Comparison of ENCODE assay signal across 8 mouse cellular contexts in genomic region chr12:69908511-69908900, GRCm38 (mm10). TPM values are rescaled to one million over a fixed set of nuclear protein-coding genes. Genes with fewer than 3 reads are reported as not detected.
DNase-seq lines count a peak whose midpoint lies in the region; ATAC-seq and TF ChIP-seq lines count a peak whose summit lies in the region.

No protein-coding gene starts in this region.

- DNase-seq in ZHBTc4 (ENCODE audit: low read depth, low spot score): peak; percentile 25
- peak; percentile 82 to 87 for DNase-seq in cerebellum, adult 2 months
- peak; percentile 86 to 87 for DNase-seq in left cerebral cortex, adult 2 months (ENCODE audit: extremely low spot score in 1 of 2, low spot score in 2 of 2)
- no peak for DNase-seq in c-Kit-positive CD71-positive TER-119-positive erythroid progenitor cells, embryonic 14.5 days (ENCODE audit: low spot score)
- DNase-seq in adrenal gland, postnatal 4 days (ENCODE audit: low spot score in 2 of 2): no peak
- no peak for DNase-seq in Muller cell, postnatal 12 days (ENCODE audit: inconsistent ontology term)

- H3K36me3 ChIP-seq in midbrain, embryonic 16.5 days (ENCODE audit: control insufficient read depth, insufficient read depth, low read length): no peaks in the 10 kb centered on the region

- peak overlapping the region; percentile 90 for H3K9ac ChIP-seq in midbrain, embryonic 16.5 days (ENCODE audit: low read depth, low read length)

- intact Hi-C loops in left cerebral cortex, adult 2 months (cut with DNase I): loop anchor here (5.0 kb wide), 1 partner anchor 116 kb away; the partner anchor contains the start of gene Cdkl1

- WGBS in cerebellum, adult 2 months: 9% methylated on average over 19 of the region's 19 CpGs
- 11% methylated on average over 19 of the region's 19 CpGs for WGBS in midbrain, embryonic 16.5 days

- peak overlapping the region; percentile 69 for H3K4me3 ChIP-seq in cerebellum, adult 2 months (replicated peaks; ENCODE audit: insufficient read depth, low read depth, low read length)
- H3K4me3 ChIP-seq in left cerebral cortex, adult 2 months: peak overlapping the region; percentile 81
- H3K4me3 ChIP-seq in midbrain, embryonic 16.5 days (ENCODE audit: low read depth, low read length): peak overlapping the region; percentile 68

- H3K27me3 ChIP-seq in cerebellum, adult 2 months (ENCODE audit: control insufficient read depth, insufficient read depth, low read length): no peaks in the 10 kb centered on the region
- H3K27me3 ChIP-seq in midbrain, embryonic 16.5 days (ENCODE audit: control insufficient read depth, insufficient read depth, low read depth, low read length): no peaks in the 10 kb centered on the region

- TF ChIP-seq CTCF in cerebellum, adult 2 months (IDR thresholded peaks at IDR 0.05; ENCODE audit: borderline replicate concordance, insufficient read depth, low read depth, low read length): no peak
- TF ChIP-seq CTCF in left cerebral cortex, adult 2 months (IDR thresholded peaks at IDR 0.05): no peak

- peak; percentile 44; the same call in 1 of the 2 replicates for TF ChIP-seq POLR2A in cerebellum, adult 2 months (IDR thresholded peaks at IDR 0.05; ENCODE audit: borderline replicate concordance, insufficient read depth, low read length)

- peak overlapping the region; percentile 82 for H3K27ac ChIP-seq in cerebellum, adult 2 months (ENCODE audit: insufficient read depth, low read length)
- H3K27ac ChIP-seq in left cerebral cortex, adult 2 months: peak overlapping the region; percentile 99
- H3K27ac ChIP-seq in midbrain, embryonic 16.5 days (ENCODE audit: low read length): peak overlapping the region; percentile 97

- peaks cover 2% of the 10 kb centered on the region; the same call in 1 of the 2 replicates for H3K4me1 ChIP-seq in cerebellum, adult 2 months (ENCODE audit: control insufficient read depth, insufficient read depth, low read length)
- peaks cover 24% of the 10 kb centered on the region for H3K4me1 ChIP-seq in midbrain, embryonic 16.5 days (ENCODE audit: control insufficient read depth, insufficient read depth, low read length)

- H3K9me3 ChIP-seq in midbrain, embryonic 16.5 days (replicated peaks; ENCODE audit: control insufficient read depth, low read length, poor library complexity, severe bottlenecking): no peaks in the 10 kb centered on the region

- peak overlapping the region; percentile 55 for H3K4me2 ChIP-seq in midbrain, embryonic 16.5 days (ENCODE audit: low read length)

- ATAC-seq in frontal cortex, adult (ENCODE audit: low TSS enrichment): peak; percentile 84
- peak; percentile 91 for ATAC-seq in midbrain, embryonic 16.5 days

RNA-seq across cellular contexts. Expression of gene Map4k5, which starts 15.5 kb away (rescaled TPM):
- 22.7 and 22.9 TPM in 2 replicates for polyA plus RNA-seq in cerebellum, adult 2 months (2012; rRNA removed)
- 10 to 100 TPM; 39.8 to 40.9 TPM for total RNA-seq in left cerebral cortex, adult 2 months (2021)
- polyA plus RNA-seq in midbrain, embryonic 16.5 days (2015; fragmentation: Nextera tagmentation; extraction: Ambion mirVana): 24.1 and 26.2 TPM in 2 replicates
- 10 to 100 TPM; 41.2 to 45.8 TPM for total RNA-seq in adrenal gland, postnatal 4 days (2021)

RNA-seq across cellular contexts. Expression of gene Atl1, which starts 16.1 kb away (rescaled TPM):
- polyA plus RNA-seq in cerebellum, adult 2 months (2012; rRNA removed): 79.9 and 85.5 TPM in 2 replicates
- total RNA-seq in left cerebral cortex, adult 2 months (2021): 100 to 1,000 TPM; 230 to 233 TPM
- polyA plus RNA-seq in midbrain, embryonic 16.5 days (2015; fragmentation: Nextera tagmentation; extraction: Ambion mirVana): 171 and 177 TPM in 2 replicates
- total RNA-seq in adrenal gland, postnatal 4 days (2021): 10 to 100 TPM; 13.7 to 14.3 TPM

Comparison
In these comparisons a context has a peak if more than half of its experiments do, and no peak if none do; other contexts are left out.
1. DNase-seq: peak in ZHBTc4 (single experiment), cerebellum, adult 2 months (2 of 2) and left cerebral cortex, adult 2 months (2 of 2); none in c-Kit-positive CD71-positive TER-119-positive erythroid progenitor cells, embryonic 14.5 days (single experiment), adrenal gland, postnatal 4 days (0 of 2) and Muller cell, postnatal 12 days (single experiment).
2. RNA of gene Atl1, which starts 16.1 kb away (total RNA-seq): 230 to 233 TPM in left cerebral cortex, adult 2 months; 13.7 to 14.3 TPM in adrenal gland, postnatal 4 days; every median in the first group is over 10 times any median in the second.
3. Peak in every context shown above with its lines, with median percentiles within 50 percentile points of each other: H3K27ac ChIP-seq and H3K4me3 ChIP-seq.